Mouse (Mus musculus) erythroblast, embryonic 14.5 days (primary cell): Measurements from ENCODE around the gene Tagln2.

Source experiments
- GATA1 ChIP-seq: IDR thresholded peaks from 2 replicates; pipeline ENCODE4 v1.6.1; 2012; ENCODE audit warnings: low read length, inconsistent platforms, mixed read lengths
- TAL1 ChIP-seq: IDR thresholded peaks from 3 replicates; pipeline ENCODE4 v1.6.1; 2012; ENCODE audit warnings: low read length, inconsistent platforms, mixed read lengths

GRCm38 (mm10) chr1:172514551-172515268 lies 14.9 kb downstream of the Tagln2 start:
- TF ChIP-seq GATA1 = no peak
- TF ChIP-seq TAL1 = no peak
